Mouse (Mus musculus): ENCODE data around the gene Swt1.

Gene Swt1

GRCm38 (mm10) chr1:151366944-151367605, 61.2 kb downstream of the Swt1 start:
- no peak for DNase-seq (ENCODE audit: low read depth, low spot score)

GRCm38 (mm10) chr1:151359374-151359773, 68.9 kb downstream of the Swt1 start:
- DNase-seq (ENCODE audit: low read depth, low spot score): no peak

GRCm38 (mm10) chr1:151355994-151356393, 72.3 kb downstream of the Swt1 start:
- no peak for DNase-seq (ENCODE audit: low read depth, low spot score)

GRCm38 (mm10) chr1:151352911-151353310, 75.3 kb downstream of the Swt1 start:
- peak; percentile 75 for DNase-seq (ENCODE audit: low read depth, low spot score)

- DNase-seq (ENCODE audit: low read depth, low spot score): peak; percentile 35
These were observed 80.0 kb downstream of the Swt1 start for GRCm38 (mm10) chr1:151348293-151348692.

- DNase-seq (ENCODE audit: low read depth, low spot score): peak; percentile 39
These were observed 81.6 kb downstream of the Swt1 start for GRCm38 (mm10) chr1:151346681-151347127.

- DNase-seq (ENCODE audit: low read depth, low spot score): peak; percentile 24
These were observed 82.4 kb downstream of the Swt1 start for GRCm38 (mm10) chr1:151345863-151346195.

GRCm38 (mm10) chr1:151345109-151345862, 83.0 kb downstream of the Swt1 start:
- peak; percentile 96 for DNase-seq (ENCODE audit: low read depth, low spot score)

- DNase-seq (ENCODE audit: low read depth, low spot score): peak; percentile 99
These were observed 83.8 kb downstream of the Swt1 start, which contains the start of gene Ivns1abp for GRCm38 (mm10) chr1:151344283-151345108. Gene Ivns1abp (plus strand): TSS chr1:151344477.

- DNase-seq (ENCODE audit: low read depth, low spot score): peak; percentile 60
These were observed 84.5 kb downstream of the Swt1 start for GRCm38 (mm10) chr1:151343571-151344282.

GRCm38 (mm10) chr1:151342968-151343367, 85.3 kb downstream of the Swt1 start:
- no peak for DNase-seq (ENCODE audit: low read depth, low spot score)

- DNase-seq (ENCODE audit: low read depth, low spot score): no peak
These were observed 85.9 kb downstream of the Swt1 start for GRCm38 (mm10) chr1:151342311-151342710.

GRCm38 (mm10) chr1:151341321-151342044, 86.8 kb downstream of the Swt1 start:
- no peak for DNase-seq (ENCODE audit: low read depth, low spot score)

GRCm38 (mm10) chr1:151338941-151339340, 89.3 kb downstream of the Swt1 start:
- no peak for DNase-seq (ENCODE audit: low read depth, low spot score)

GRCm38 (mm10) chr1:151338234-151338633, 90.0 kb downstream of the Swt1 start:
- DNase-seq (ENCODE audit: low read depth, low spot score): no peak

- no peak for DNase-seq (ENCODE audit: low read depth, low spot score)
These were observed 95.4 kb downstream of the Swt1 start for GRCm38 (mm10) chr1:151332819-151333218.

- DNase-seq (ENCODE audit: low read depth, low spot score): no peak
These were observed 98.7 kb downstream of the Swt1 start for GRCm38 (mm10) chr1:151329601-151330000.

- DNase-seq (ENCODE audit: low read depth, low spot score): no peak
These were observed 99.7 kb downstream of the Swt1 start for GRCm38 (mm10) chr1:151328341-151329097.

- DNase-seq (ENCODE audit: low read depth, low spot score): no peak
These were observed 102.9 kb downstream of the Swt1 start for GRCm38 (mm10) chr1:151325328-151325727.

GRCm38 (mm10) chr1:151320408-151320807, 107.8 kb downstream of the Swt1 start:
- no peak for DNase-seq (ENCODE audit: low read depth, low spot score)
